Mouse (Mus musculus) E14TG2a.4 (cell line): ENCODE data around the gene Mtx1.
"Not testable (repeated sequence)": the region's sequence is repeated elsewhere in the genome, so short reads cannot be mapped to it uniquely, and the experiment has no call there.

Experiments used
- H3K27me3 ChIP-seq: 2 replicates; pipeline ENCODE4 v1.6.1; 2014; ENCODE audit warnings: low read length, control low read depth; ENCODE audit not compliant: insufficient read depth
- H3K36me3 ChIP-seq: 2 replicates; pipeline ENCODE4 v1.6.1; 2014; ENCODE audit warnings: low read length, control low read depth; ENCODE audit not compliant: insufficient read depth
- H3K4me1 ChIP-seq: replicated peaks from 2 replicates; pipeline ENCODE4 v1.6.1; 2014; ENCODE audit warnings: low read depth, low read length, control low read depth
- H3K4me3 ChIP-seq: replicated peaks from 2 replicates; pipeline ENCODE4 v1.5.1; 2014; ENCODE audit warnings: mild to moderate bottlenecking, low read length
- H3K9me3 ChIP-seq: 2 replicates; pipeline ENCODE4 v1.6.1; 2014; ENCODE audit warnings: low read length, control low read depth
- CTCF ChIP-seq: conservative IDR thresholded peaks from 2 replicates; pipeline ENCODE4 v1.5.1; 2014; ENCODE audit warnings: low read length
- NANOG ChIP-seq: IDR thresholded peaks from 2 replicates; pipeline ENCODE4 v1.6.1; 2014; ENCODE audit warnings: borderline replicate concordance, low read length, mixed read lengths
- POU5F1 ChIP-seq: IDR thresholded peaks from 2 replicates; pipeline ENCODE4 v1.6.1; 2014; ENCODE audit warnings: low read length, borderline replicate concordance

Gene Mtx1

DNA sequence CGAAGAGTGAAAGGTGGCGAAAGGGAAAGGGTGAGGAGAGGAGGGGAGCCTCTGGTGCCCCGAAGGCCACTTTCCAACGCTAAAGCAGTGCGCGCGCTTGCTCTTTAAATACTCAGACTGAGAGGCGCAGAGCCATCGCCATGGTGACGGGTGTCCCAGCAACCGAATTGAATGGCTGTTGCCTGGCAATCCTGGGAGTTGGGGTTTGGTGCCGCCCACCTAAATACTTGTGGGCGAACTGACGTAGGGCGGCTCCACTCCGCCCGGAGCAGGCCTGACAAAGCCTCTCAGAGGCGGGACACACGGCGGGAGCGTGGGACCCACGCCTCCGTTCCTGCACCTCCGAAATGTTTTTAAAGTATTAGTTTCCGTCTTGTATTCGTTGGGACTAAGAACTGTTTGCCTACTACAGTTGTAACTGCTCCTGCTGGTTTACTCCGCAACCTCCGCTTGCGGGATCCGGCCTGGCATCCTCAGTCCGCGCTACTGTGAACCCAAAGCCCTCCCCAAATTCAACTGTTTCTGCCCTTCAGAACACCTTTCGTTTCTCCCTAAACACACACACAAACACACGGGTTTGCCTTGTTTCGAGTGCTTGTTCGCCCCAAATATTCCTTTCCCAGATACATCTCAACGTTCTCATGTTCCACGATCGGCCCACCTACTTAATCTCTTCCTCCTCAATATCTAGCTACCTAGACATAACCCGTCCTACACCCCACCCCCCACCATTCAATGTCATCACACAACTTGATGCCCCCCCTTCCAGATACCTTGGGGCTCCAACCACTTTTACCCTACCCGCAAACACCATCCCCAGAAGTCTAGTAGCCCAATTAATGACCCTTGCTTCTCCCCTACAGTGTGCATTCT is 655 bp upstream of the Mtx1 start:
- peaks cover 16% of the 10 kb centered on the region for H3K36me3 ChIP-seq
- peaks cover 18% of the 10 kb centered on the region for H3K27me3 ChIP-seq
- no peak for TF ChIP-seq POU5F1
- no peak for TF ChIP-seq CTCF
- TF ChIP-seq NANOG = no peak
- H3K4me3 ChIP-seq = peak overlapping the region; percentile 80
- H3K9me3 ChIP-seq = no peaks in the 10 kb centered on the region
- peaks cover 78% of the 10 kb centered on the region for H3K4me1 ChIP-seq

GRCm38 (mm10) chr3:89226361-89226760 is 527 bp downstream of the Mtx1 start:
- no peaks in the 10 kb centered on the region for H3K9me3 ChIP-seq
- peak overlapping the region; percentile 80 for H3K4me3 ChIP-seq
- peaks cover 12% of the 10 kb centered on the region for H3K27me3 ChIP-seq
- peaks cover 18% of the 10 kb centered on the region for H3K36me3 ChIP-seq
- peaks cover 73% of the 10 kb centered on the region for H3K4me1 ChIP-seq
- TF ChIP-seq NANOG = no peak
- no peak for TF ChIP-seq POU5F1
- no peak for TF ChIP-seq CTCF

DNA sequence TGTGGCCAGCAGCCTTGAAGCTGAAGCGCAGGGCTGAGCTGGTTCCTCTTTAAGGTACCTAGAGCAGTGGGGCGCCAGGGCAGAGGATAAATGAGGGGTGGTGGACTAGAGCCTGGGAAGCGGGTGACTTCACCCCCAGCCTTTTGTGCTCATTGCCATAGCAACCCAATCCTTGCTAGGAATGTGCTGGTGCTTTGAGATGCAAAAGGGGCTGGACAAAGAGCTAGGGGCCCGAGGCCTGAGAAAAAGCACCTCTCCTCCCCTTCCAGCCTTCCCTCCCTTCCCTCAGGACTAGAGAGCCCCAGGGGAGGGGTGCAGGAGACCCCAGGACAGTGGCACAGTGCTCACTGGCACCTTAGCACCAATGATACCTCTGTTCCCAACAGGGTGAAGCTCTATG is 970 bp downstream of the Mtx1 start:
- peaks cover 78% of the 10 kb centered on the region for H3K4me1 ChIP-seq
- H3K9me3 ChIP-seq = no peaks in the 10 kb centered on the region
- no peak for TF ChIP-seq CTCF
- TF ChIP-seq POU5F1 = peak; percentile 74; the same call in 1 of the 2 replicates
- no peak for TF ChIP-seq NANOG
- H3K36me3 ChIP-seq = peaks cover 22% of the 10 kb centered on the region
- peaks cover 10% of the 10 kb centered on the region for H3K27me3 ChIP-seq
- H3K4me3 ChIP-seq = peak overlapping the region; percentile 80

DNA sequence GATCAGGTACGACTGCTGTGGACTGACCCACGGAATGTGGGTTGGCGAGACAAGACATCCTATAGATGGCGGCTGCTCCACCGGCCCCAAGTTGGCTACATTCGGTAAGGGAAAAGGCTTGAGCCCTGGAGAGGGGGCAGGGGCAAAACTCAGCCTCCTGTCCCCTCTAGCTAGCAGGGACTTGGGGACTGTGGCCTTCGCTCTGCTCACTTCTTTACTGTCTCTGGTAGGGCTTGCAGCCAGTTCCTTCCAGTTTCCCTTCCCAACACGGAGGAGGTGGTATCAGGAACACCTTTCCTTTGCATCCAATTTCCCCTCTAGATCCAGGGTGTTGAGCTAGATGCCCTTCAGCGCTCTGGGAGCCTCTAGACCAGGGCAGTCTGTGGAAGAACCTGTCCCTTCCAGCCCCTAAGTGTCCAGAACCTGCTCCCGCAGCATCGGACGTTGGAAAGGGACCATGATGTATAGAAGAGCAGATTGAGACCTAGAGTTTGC is 1.5 kb downstream of the Mtx1 start:
- Histone ChIP-seq H3K4me1 (peaks cover 78% of the 10 kb centered on the region), H3K9me3 (no peaks in the 10 kb centered on the region), H3K36me3 (peaks cover 24% of the 10 kb centered on the region), H3K27me3 (peaks cover 4% of the 10 kb centered on the region; the same call in 1 of the 2 replicates), H3K4me3 (peak overlapping the region; percentile 80)
- no peak for TF ChIP-seq NANOG
- no peak for TF ChIP-seq CTCF
- TF ChIP-seq POU5F1 = no peak

DNA sequence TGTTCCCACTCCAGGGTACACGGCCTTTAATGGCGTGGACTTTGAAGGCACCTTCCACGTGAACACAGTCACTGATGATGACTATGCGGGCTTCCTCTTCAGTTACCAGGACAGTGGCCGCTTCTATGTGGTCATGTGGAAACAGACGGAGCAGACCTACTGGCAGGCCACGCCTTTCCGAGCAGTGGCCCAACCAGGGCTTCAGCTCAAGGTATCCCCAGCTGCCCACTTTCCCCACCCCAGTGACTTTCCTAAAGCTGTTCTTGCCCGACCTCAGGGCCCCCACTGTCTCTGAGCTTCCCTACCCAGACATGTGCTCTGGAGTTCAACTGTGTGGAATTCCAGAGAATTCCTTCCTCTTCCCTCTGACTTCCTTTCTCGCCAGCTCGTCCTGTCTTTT is 2.1 kb downstream of the Mtx1 start:
- no peaks in the 10 kb centered on the region for H3K27me3 ChIP-seq
- H3K36me3 ChIP-seq = peaks cover 29% of the 10 kb centered on the region
- peak overlapping the region; percentile 80 for H3K4me3 ChIP-seq
- no peak for TF ChIP-seq POU5F1
- TF ChIP-seq CTCF = no peak
- no peak for TF ChIP-seq NANOG
- no peaks in the 10 kb centered on the region for H3K9me3 ChIP-seq
- peaks cover 75% of the 10 kb centered on the region for H3K4me1 ChIP-seq

DNA sequence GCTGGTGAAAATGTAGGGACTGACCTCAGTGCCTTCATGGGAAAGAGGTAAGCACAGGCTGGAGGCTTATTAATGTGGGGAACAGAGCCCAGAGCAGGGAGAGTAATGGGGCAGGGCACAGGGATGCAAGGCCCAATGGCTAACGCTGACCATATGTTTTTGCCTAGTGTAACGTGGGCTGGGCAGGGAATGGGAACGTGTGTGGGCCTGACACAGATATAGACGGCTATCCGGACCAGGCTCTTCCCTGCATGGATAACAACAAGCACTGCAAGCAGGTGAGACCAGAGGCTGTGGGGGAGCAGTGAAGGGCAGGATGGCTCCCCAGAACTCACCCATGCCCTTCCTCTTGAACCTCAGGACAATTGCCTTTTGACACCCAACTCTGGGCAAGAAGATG is 5.7 kb downstream of the Mtx1 start:
- H3K36me3 ChIP-seq = peaks cover 49% of the 10 kb centered on the region
- H3K27me3 ChIP-seq = peaks cover 10% of the 10 kb centered on the region; the same call in 1 of the 2 replicates
- no peak overlapping the region for H3K4me3 ChIP-seq
- peaks cover 61% of the 10 kb centered on the region for H3K4me1 ChIP-seq
- no peak for TF ChIP-seq NANOG
- H3K9me3 ChIP-seq = no peaks in the 10 kb centered on the region

DNA sequence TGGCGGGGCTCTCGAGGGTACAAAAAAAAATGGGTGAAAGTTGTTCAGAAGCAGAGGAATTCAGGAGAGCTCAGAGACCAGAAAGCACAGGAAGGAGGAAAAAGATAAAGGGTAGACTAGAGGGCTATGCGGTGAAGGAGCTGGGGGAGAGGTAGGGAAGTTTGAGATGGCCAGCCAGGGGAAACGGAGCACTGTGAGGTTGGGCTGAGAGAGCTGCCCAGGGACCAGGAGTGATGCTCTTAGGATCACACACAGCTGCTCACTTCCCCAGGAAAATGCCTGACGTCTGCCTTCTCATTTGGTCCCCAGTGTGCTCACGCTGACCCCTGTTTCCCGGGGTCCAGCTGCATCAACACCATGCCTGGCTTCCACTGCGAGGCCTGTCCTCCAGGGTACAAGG is 7.3 kb downstream of the Mtx1 start:
- Histone ChIP-seq H3K4me3 (no peak overlapping the region), H3K9me3 (no peaks in the 10 kb centered on the region), H3K36me3 (peaks cover 49% of the 10 kb centered on the region), H3K27me3 (peaks cover 10% of the 10 kb centered on the region; the same call in 1 of the 2 replicates), H3K4me1 (peaks cover 62% of the 10 kb centered on the region)
- TF ChIP-seq NANOG = no peak
- no peak for TF ChIP-seq CTCF
- TF ChIP-seq POU5F1 = no peak

GRCm38 (mm10) chr3:89218271-89218670 is 8.6 kb downstream of the Mtx1 start:
- TF ChIP-seq CTCF (no peak), POU5F1 (no peak), NANOG (no peak)
- Histone ChIP-seq H3K36me3 (peaks cover 41% of the 10 kb centered on the region), H3K27me3 (peaks cover 10% of the 10 kb centered on the region; the same call in 1 of the 2 replicates), H3K4me3 (no peak overlapping the region), H3K4me1 (peaks cover 52% of the 10 kb centered on the region), H3K9me3 (no peaks in the 10 kb centered on the region)

- H3K4me1 ChIP-seq = peaks cover 59% of the 10 kb centered on the region
- H3K27me3 ChIP-seq = peaks cover 10% of the 10 kb centered on the region; the same call in 1 of the 2 replicates
- H3K9me3 ChIP-seq, H3K4me3 ChIP-seq: not testable (repeated sequence)
- H3K36me3 ChIP-seq = peaks cover 46% of the 10 kb centered on the region
These were observed 10.5 kb downstream of the Mtx1 start for GRCm38 (mm10) chr3:89216407-89216806.

GRCm38 (mm10) chr3:89215853-89216252 is 11.0 kb downstream of the Mtx1 start:
- TF ChIP-seq CTCF (peak; percentile 81), POU5F1 (no peak), NANOG (no peak)
- H3K4me1 ChIP-seq = peaks cover 58% of the 10 kb centered on the region
- H3K27me3 ChIP-seq = peaks cover 10% of the 10 kb centered on the region; the same call in 1 of the 2 replicates
- H3K36me3 ChIP-seq = peaks cover 46% of the 10 kb centered on the region
- H3K4me3 ChIP-seq = peak overlapping the region; percentile 61
- no peaks in the 10 kb centered on the region for H3K9me3 ChIP-seq
